ENCODE assay signal across 12 mouse cellular contexts in genomic region chr3:57445706-57446105, GRCm38 (mm10). TPM values are rescaled to one million over a fixed set of nuclear protein-coding genes. Genes with fewer than 3 reads are reported as not detected.
DNase-seq lines count a peak whose midpoint lies in the region; ATAC-seq and TF ChIP-seq lines count a peak whose summit lies in the region.
"Had no signal": no experiment of that assay in that cellular context is flagged by ENCODE, and none has a peak within 500 bp of the region (broad histone marks: within the 10 kb centered on the region; RNA-seq: fewer than 3 reads in every experiment).

No protein-coding gene starts in this region.

- no peaks in the 10 kb centered on the region for H3K27me3 ChIP-seq in limb, embryonic 13.5 days
- H3K27me3 ChIP-seq in liver, embryonic 11.5 days (replicated peaks; ENCODE audit: control insufficient read depth, insufficient read depth, low read length): no peaks in the 10 kb centered on the region
- no peaks in the 10 kb centered on the region for H3K27me3 ChIP-seq in midbrain, postnatal 0 days (ENCODE audit: insufficient read depth, low read length)
- H3K27me3 ChIP-seq: hindbrain, embryonic 12.5 days; limb, embryonic 12.5 days had no signal

- ATAC-seq in limb, embryonic 13.5 days (ENCODE audit: low FRiP score, low read depth): peak; percentile 60; the same call in 1 of the 2 replicates
- no peak for ATAC-seq in liver, embryonic 11.5 days (replicated peaks; ENCODE audit: low FRiP score)
- no peak for ATAC-seq in midbrain, postnatal 0 days (ENCODE audit: low FRiP score)

- H3K4me2 ChIP-seq in limb, embryonic 13.5 days (replicated peaks): no peak overlapping the region
- no peak overlapping the region for H3K4me2 ChIP-seq in liver, embryonic 11.5 days
- no peak overlapping the region for H3K4me2 ChIP-seq in midbrain, postnatal 0 days (ENCODE audit: low read depth, low read length, poor library complexity, severe bottlenecking)
- H3K4me2 ChIP-seq: hindbrain, embryonic 12.5 days; limb, embryonic 12.5 days had no signal

- TF ChIP-seq CTCF in embryonic fibroblast, embryonic 13.5 days (IDR thresholded peaks at IDR 0.05; ENCODE audit: borderline replicate concordance, insufficient read depth, low read length): no peak
- TF ChIP-seq CTCF in midbrain, postnatal 0 days (IDR thresholded peaks at IDR 0.05): no peak

- H3K4me1 ChIP-seq in embryonic fibroblast, embryonic 13.5 days (ENCODE audit: control insufficient read depth, insufficient read depth, low read length): no peaks in the 10 kb centered on the region
- peaks cover 12% of the 10 kb centered on the region; the same call in 1 of the 2 replicates for H3K4me1 ChIP-seq in limb, embryonic 13.5 days
- H3K4me1 ChIP-seq in liver, embryonic 11.5 days (replicated peaks; ENCODE audit: control insufficient read depth, insufficient read depth, low read length): no peaks in the 10 kb centered on the region
- no peaks in the 10 kb centered on the region for H3K4me1 ChIP-seq in midbrain, postnatal 0 days (ENCODE audit: insufficient read depth, low read length)
- H3K4me1 ChIP-seq: hindbrain, embryonic 12.5 days; limb, embryonic 12.5 days had no signal

- H3K9ac ChIP-seq in limb, embryonic 13.5 days: no peak overlapping the region
- H3K9ac ChIP-seq in liver, embryonic 11.5 days (ENCODE audit: low read depth, low read length): no peak overlapping the region
- H3K9ac ChIP-seq in midbrain, postnatal 0 days (replicated peaks; ENCODE audit: low read length, poor library complexity, severe bottlenecking): no peak overlapping the region
- H3K9ac ChIP-seq: hindbrain, embryonic 12.5 days; limb, embryonic 12.5 days had no signal

- peak overlapping the region; percentile 15; the same call in 1 of the 2 replicates for H3K27ac ChIP-seq in embryonic fibroblast, embryonic 13.5 days (ENCODE audit: insufficient read depth, low read length)
- H3K27ac ChIP-seq in limb, embryonic 13.5 days: 0 out of 2 replicates have a peak overlapping the region, but pooled peaks have one; percentile 22
- H3K27ac ChIP-seq in liver, embryonic 11.5 days (ENCODE audit: low read depth, low read length): no peak overlapping the region
- H3K27ac ChIP-seq in midbrain, postnatal 0 days (ENCODE audit: low read depth, low read length): no peak overlapping the region
- H3K27ac ChIP-seq: hindbrain, embryonic 12.5 days; limb, embryonic 12.5 days had no signal

- no peak for TF ChIP-seq POLR2A in embryonic fibroblast, embryonic 13.5 days (IDR thresholded peaks at IDR 0.05; ENCODE audit: low read depth, low read length)

- H3K36me3 ChIP-seq in limb, embryonic 13.5 days: no peaks in the 10 kb centered on the region
- no peaks in the 10 kb centered on the region for H3K36me3 ChIP-seq in liver, embryonic 11.5 days (ENCODE audit: control insufficient read depth, insufficient read depth, low read length)
- H3K36me3 ChIP-seq in midbrain, postnatal 0 days (ENCODE audit: insufficient read depth, low read length): no peaks in the 10 kb centered on the region
- H3K36me3 ChIP-seq: G1E; hindbrain, embryonic 12.5 days; limb, embryonic 12.5 days had no signal

- no peak overlapping the region for H3K4me3 ChIP-seq in embryonic fibroblast, embryonic 13.5 days (ENCODE audit: insufficient read depth, low read length)
- H3K4me3 ChIP-seq in limb, embryonic 13.5 days: no peak overlapping the region
- no peak overlapping the region for H3K4me3 ChIP-seq in liver, embryonic 11.5 days (ENCODE audit: low read depth, low read length)
- H3K4me3 ChIP-seq in midbrain, postnatal 0 days (ENCODE audit: low read depth, low read length): no peak overlapping the region
- H3K4me3 ChIP-seq: erythroblast, embryonic 14.5 days; hindbrain, embryonic 12.5 days; limb, embryonic 12.5 days had no signal

- 53% methylated on average over 3 of the region's 3 CpGs for WGBS in limb, embryonic 13.5 days
- WGBS in liver, embryonic 11.5 days: 65% methylated on average over 3 of the region's 3 CpGs
- 45% methylated on average over 3 of the region's 3 CpGs for WGBS in midbrain, postnatal 0 days

- intact Hi-C loops in heart, postnatal 10 days (cut with DNase I): loop anchor here (5.0 kb wide), 1 partner anchor 108 kb away; no protein-coding TSS in a partner anchor

- DNase-seq in heart, postnatal 10 days: peak; percentile 44 to 45
- no peak for DNase-seq in heart, adult 18-20 months
- peak; percentile 89 for DNase-seq in NIH3T3 (ENCODE audit: low read depth)
- DNase-seq in frontal cortex, postnatal 10 days (ENCODE audit: low spot score in 2 of 2): no peak
- no peak for DNase-seq in liver, embryonic 11.5 days (ENCODE audit: low spot score)
- no peak for DNase-seq in midbrain, postnatal 0 days (ENCODE audit: low spot score)

- H3K9me3 ChIP-seq in limb, embryonic 13.5 days: no peaks in the 10 kb centered on the region
- H3K9me3 ChIP-seq in liver, embryonic 11.5 days (ENCODE audit: control insufficient read depth, low read length): no peaks in the 10 kb centered on the region
- H3K9me3 ChIP-seq in midbrain, postnatal 0 days (ENCODE audit: low read length): no peaks in the 10 kb centered on the region
- H3K9me3 ChIP-seq: hindbrain, embryonic 12.5 days; limb, embryonic 12.5 days had no signal

RNA-seq across cellular contexts. Expression of gene Tm4sf4, which starts 20.6 kb away (rescaled TPM):
- total RNA-seq in heart, postnatal 10 days (2021): not detected
- not detected for total RNA-seq in heart, adult 18-20 months (2021)
- not detected in 2 replicates for polyA plus RNA-seq in embryonic fibroblast, embryonic 13.5 days (2011; ENCODE audit: insufficient read length, low read depth, missing spikeins)
- 0.22 and 0.29 TPM in 2 replicates for polyA plus RNA-seq in limb, embryonic 13.5 days (2015; fragmentation: Nextera tagmentation; extraction: Ambion mirVana)
- polyA plus RNA-seq in liver, embryonic 11.5 days (2014; fragmentation: Nextera tagmentation; extraction: Ambion mirVana): 13.7 and 15.8 TPM in 2 replicates
- not detected in 2 replicates for total RNA-seq in midbrain, postnatal 0 days (2014; rRNA removed)
- 0.11 and 0.30 TPM in 2 replicates for polyA plus RNA-seq in midbrain, postnatal 0 days (2015; fragmentation: Nextera tagmentation; extraction: Ambion mirVana)
- total RNA-seq: G1E had no signal
- polyA plus RNA-seq: erythroblast, embryonic 14.5 days; G1E had no signal

Comparison
In these comparisons a context has a peak if more than half of its experiments do, and no peak if none do; other contexts are left out.
1. DNase-seq: peak in heart, postnatal 10 days (2 of 2) and NIH3T3 (single experiment); none in heart, adult 18-20 months (0 of 2), frontal cortex, postnatal 10 days (0 of 2), liver, embryonic 11.5 days (single experiment) and midbrain, postnatal 0 days (single experiment).
2. H3K27ac ChIP-seq: peak in embryonic fibroblast, embryonic 13.5 days (single experiment) and limb, embryonic 13.5 days (single experiment); none in liver, embryonic 11.5 days (single experiment) and midbrain, postnatal 0 days (single experiment).
3. RNA of gene Tm4sf4, which starts 20.6 kb away (polyA plus RNA-seq): 13.7 to 15.8 TPM in liver, embryonic 11.5 days; 0.11 to 0.30 TPM in midbrain, postnatal 0 days, 0.22 to 0.29 TPM in limb, embryonic 13.5 days and not detected in embryonic fibroblast, embryonic 13.5 days; every median in the first group is over 10 times any median in the second.